Mouse (Mus musculus): ENCODE results near the gene Phf10. TPM values are rescaled to one million over a fixed set of nuclear protein-coding genes. Genes with fewer than 3 reads are reported as not detected.
"Not testable (repeated sequence)": the region's sequence is repeated elsewhere in the genome, so short reads cannot be mapped to it uniquely, and the experiment has no call there.

The Phf10 gene
- polyA plus RNA-seq, 1 experiment from 2014 or later: 27.9 TPM

DNA sequence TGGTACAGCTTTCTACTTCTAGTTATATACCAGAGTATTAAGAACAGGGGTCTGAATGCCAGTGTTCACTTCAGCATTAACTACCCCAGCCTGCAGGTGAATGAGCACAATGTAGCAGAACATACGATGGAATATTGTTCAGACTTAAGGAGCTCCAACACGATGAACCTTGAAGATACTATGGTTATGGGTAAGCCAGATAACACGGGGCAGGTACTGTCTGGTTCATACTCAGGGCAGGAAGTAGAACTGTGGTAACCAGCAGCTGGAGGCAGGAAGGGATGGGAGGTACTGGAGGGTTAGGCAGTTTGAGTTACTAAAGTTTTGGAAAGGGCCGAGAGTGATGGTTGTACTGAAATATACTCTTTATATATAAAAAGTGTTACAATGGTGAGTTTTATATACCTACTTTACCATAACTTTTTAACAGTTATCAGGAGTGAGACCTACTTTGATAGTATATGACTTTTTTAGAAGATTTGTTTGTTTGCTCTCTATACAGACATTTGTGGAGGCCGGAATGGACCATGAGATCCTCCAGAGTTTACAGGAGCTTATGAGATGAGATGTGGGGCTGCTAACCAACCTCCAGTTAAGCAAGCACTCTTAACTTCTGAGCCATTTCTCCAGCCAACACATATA is 2.3 kb downstream of the Phf10 start:
- TF ChIP-seq CTCF (IDR thresholded peaks at IDR 0.05; ENCODE audit: low read depth): no peak
- no peak overlapping the region for H3K27ac ChIP-seq (ENCODE audit: low read depth, low read length)
- H3K27me3 ChIP-seq (replicated peaks; ENCODE audit: control insufficient read depth, insufficient read depth, low read length): no peaks in the 10 kb centered on the region
- WGBS: 81% methylated on average over 5 of the region's 5 CpGs
- peaks cover 17% of the 10 kb centered on the region for H3K36me3 ChIP-seq (ENCODE audit: control insufficient read depth, insufficient read depth)
- no peak for ATAC-seq
- H3K9me3 ChIP-seq (ENCODE audit: control insufficient read depth): no peaks in the 10 kb centered on the region
- H3K9ac ChIP-seq (ENCODE audit: low read depth, low read length): no peak overlapping the region
- H3K4me3 ChIP-seq (ENCODE audit: low read depth, low read length): no peak overlapping the region
- no peak overlapping the region for H3K4me2 ChIP-seq (replicated peaks; ENCODE audit: low read depth)
- H3K4me1 ChIP-seq (replicated peaks; ENCODE audit: control insufficient read depth, insufficient read depth, low read length): no peaks in the 10 kb centered on the region

GRCm38 (mm10) chr17:14953452-14953851 is 7.6 kb downstream of the Phf10 start:
- H3K27me3 ChIP-seq (replicated peaks; ENCODE audit: control insufficient read depth, insufficient read depth, low read length): no peaks in the 10 kb centered on the region
- no peaks in the 10 kb centered on the region for H3K4me1 ChIP-seq (replicated peaks; ENCODE audit: control insufficient read depth, insufficient read depth, low read length)
- no peak overlapping the region for H3K27ac ChIP-seq (ENCODE audit: low read depth, low read length)
- ATAC-seq: no peak
- H3K9me3 ChIP-seq (ENCODE audit: control insufficient read depth): no peaks in the 10 kb centered on the region
- TF ChIP-seq CTCF (IDR thresholded peaks at IDR 0.05; ENCODE audit: low read depth): no peak
- WGBS: 82% methylated on average over 8 of the region's 8 CpGs
- H3K4me2 ChIP-seq (replicated peaks; ENCODE audit: low read depth): no peak overlapping the region
- H3K4me3 ChIP-seq (ENCODE audit: low read depth, low read length): no peak overlapping the region
- H3K9ac ChIP-seq (ENCODE audit: low read depth, low read length): no peak overlapping the region
- peaks cover 42% of the 10 kb centered on the region for H3K36me3 ChIP-seq (ENCODE audit: control insufficient read depth, insufficient read depth)

GRCm38 (mm10) chr17:14949161-14949827 is 11.8 kb downstream of the Phf10 start:
- Histone ChIP-seq H3K4me2 (replicated peaks; ENCODE audit: low read depth) (no peak overlapping the region), H3K27ac (ENCODE audit: low read depth, low read length) (no peak overlapping the region), H3K4me3 (ENCODE audit: low read depth, low read length) (no peak overlapping the region), H3K36me3 (ENCODE audit: control insufficient read depth, insufficient read depth) (peaks cover 38% of the 10 kb centered on the region), H3K9ac (ENCODE audit: low read depth, low read length) (no peak overlapping the region), H3K4me1 (replicated peaks; ENCODE audit: control insufficient read depth, insufficient read depth, low read length) (peaks cover 10% of the 10 kb centered on the region; the same call in 1 of the 2 replicates), H3K27me3 (replicated peaks; ENCODE audit: control insufficient read depth, insufficient read depth, low read length) (no peaks in the 10 kb centered on the region), H3K9me3 (ENCODE audit: control insufficient read depth) (no peaks in the 10 kb centered on the region)
- no peak for TF ChIP-seq CTCF (IDR thresholded peaks at IDR 0.05; ENCODE audit: low read depth)
- no peak for ATAC-seq
- WGBS: 76% methylated on average over 7 of the region's 7 CpGs

DNA sequence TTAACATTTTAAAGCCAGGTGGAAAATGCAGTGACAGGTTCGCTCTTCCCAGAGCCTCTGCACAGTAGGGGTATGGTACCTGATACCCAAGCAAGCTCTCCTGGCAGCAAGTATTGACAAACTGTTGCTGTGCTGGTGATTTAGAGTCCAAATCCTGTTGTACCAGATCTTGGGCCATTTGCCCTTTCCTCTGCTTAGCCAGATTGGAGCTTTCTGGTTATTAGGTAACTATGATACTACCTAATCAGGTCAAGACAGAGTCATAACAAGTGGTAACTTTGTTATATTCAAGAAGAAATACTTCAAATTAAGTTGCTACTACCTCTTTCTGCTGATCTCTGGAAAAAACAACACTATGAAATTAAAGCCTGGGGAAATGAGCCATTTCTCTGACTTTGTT is 16.5 kb downstream of the Phf10 start:
- Histone ChIP-seq H3K4me2 (replicated peaks; ENCODE audit: low read depth) (peak overlapping the region; percentile 89; the same call in 1 of the 2 replicates), H3K27ac (ENCODE audit: low read depth, low read length) (no peak overlapping the region), H3K4me1 (replicated peaks; ENCODE audit: control insufficient read depth, insufficient read depth, low read length) (peaks cover 13% of the 10 kb centered on the region; the same call in 1 of the 2 replicates), H3K36me3 (ENCODE audit: control insufficient read depth, insufficient read depth) (peaks cover 12% of the 10 kb centered on the region), H3K9ac (ENCODE audit: low read depth, low read length) (no peak overlapping the region), H3K27me3 (replicated peaks; ENCODE audit: control insufficient read depth, insufficient read depth, low read length) (no peaks in the 10 kb centered on the region), H3K9me3 (ENCODE audit: control insufficient read depth) (no peaks in the 10 kb centered on the region), H3K4me3 (ENCODE audit: low read depth, low read length) (no peak overlapping the region)
- ATAC-seq: no peak
- WGBS: 84% methylated on average over 1 of the region's 1 CpGs
- TF ChIP-seq CTCF (IDR thresholded peaks at IDR 0.05; ENCODE audit: low read depth): no peak

DNA sequence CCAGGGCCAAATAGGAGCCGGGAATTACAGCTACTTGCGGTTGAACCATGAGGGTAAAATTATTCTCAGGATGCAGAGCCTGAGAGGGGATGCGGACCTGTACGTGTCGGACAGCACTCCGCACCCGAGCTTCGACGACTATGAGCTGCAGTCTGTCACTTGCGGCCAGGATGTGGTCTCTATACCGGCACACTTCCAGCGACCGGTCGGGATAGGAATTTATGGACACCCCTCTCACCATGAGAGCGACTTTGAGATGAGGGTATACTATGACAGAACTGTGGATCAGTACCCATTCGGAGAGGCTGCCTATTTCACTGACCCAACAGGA is 17.4 kb downstream of the Phf10 start:
- 12% methylated on average over 16 of the region's 16 CpGs for WGBS
- ATAC-seq: no peak
- peak overlapping the region; percentile 84 for H3K4me3 ChIP-seq (ENCODE audit: low read depth, low read length)
- H3K9me3 ChIP-seq (ENCODE audit: control insufficient read depth): no peaks in the 10 kb centered on the region
- H3K27ac ChIP-seq (ENCODE audit: low read depth, low read length): peak overlapping the region; percentile 81
- H3K36me3 ChIP-seq (ENCODE audit: control insufficient read depth, insufficient read depth): peaks cover 10% of the 10 kb centered on the region; the same call in 1 of the 2 replicates
- H3K4me2 ChIP-seq (replicated peaks; ENCODE audit: low read depth): peak overlapping the region; percentile 89
- no peaks in the 10 kb centered on the region for H3K27me3 ChIP-seq (replicated peaks; ENCODE audit: control insufficient read depth, insufficient read depth, low read length)
- H3K9ac ChIP-seq (ENCODE audit: low read depth, low read length): peak overlapping the region; percentile 66
- no peak for TF ChIP-seq CTCF (IDR thresholded peaks at IDR 0.05; ENCODE audit: low read depth)
- peaks cover 13% of the 10 kb centered on the region; the same call in 1 of the 2 replicates for H3K4me1 ChIP-seq (replicated peaks; ENCODE audit: control insufficient read depth, insufficient read depth, low read length)

- 0 out of 2 replicates have a peak, but pooled peaks cover 5% of the 10 kb centered on the region for H3K36me3 ChIP-seq (ENCODE audit: control insufficient read depth, insufficient read depth)
- no peak for TF ChIP-seq CTCF (IDR thresholded peaks at IDR 0.05; ENCODE audit: low read depth)
- no peaks in the 10 kb centered on the region for H3K27me3 ChIP-seq (replicated peaks; ENCODE audit: control insufficient read depth, insufficient read depth, low read length)
- peak within 1 kb of the TSS; percentile 89 for H3K4me2 ChIP-seq (replicated peaks; ENCODE audit: low read depth)
- H3K9me3 ChIP-seq (ENCODE audit: control insufficient read depth): no peaks in the 10 kb centered on the region
- ATAC-seq: peak; percentile 97
- H3K27ac ChIP-seq (ENCODE audit: low read depth, low read length): peak within 1 kb of the TSS; percentile 81
- H3K4me1 ChIP-seq (replicated peaks; ENCODE audit: control insufficient read depth, insufficient read depth, low read length): peaks cover 13% of the 10 kb centered on the region; the same call in 1 of the 2 replicates
- WGBS: under 1% methylated on average over 54 of the region's 54 CpGs
- peak within 1 kb of the TSS; percentile 84 for H3K4me3 ChIP-seq (ENCODE audit: low read depth, low read length)
- H3K9ac ChIP-seq (ENCODE audit: low read depth, low read length): peak within 1 kb of the TSS; percentile 66
Observed at GRCm38 (mm10) chr17:14943009-14943728, 17.9 kb downstream of the Phf10 start, which contains the start of the genes Wdr27 and 1600012H06Rik. Wdr27 (minus strand) TSS chr17:14943158. 1600012H06Rik (plus strand) TSS chr17:14943184.

DNA sequence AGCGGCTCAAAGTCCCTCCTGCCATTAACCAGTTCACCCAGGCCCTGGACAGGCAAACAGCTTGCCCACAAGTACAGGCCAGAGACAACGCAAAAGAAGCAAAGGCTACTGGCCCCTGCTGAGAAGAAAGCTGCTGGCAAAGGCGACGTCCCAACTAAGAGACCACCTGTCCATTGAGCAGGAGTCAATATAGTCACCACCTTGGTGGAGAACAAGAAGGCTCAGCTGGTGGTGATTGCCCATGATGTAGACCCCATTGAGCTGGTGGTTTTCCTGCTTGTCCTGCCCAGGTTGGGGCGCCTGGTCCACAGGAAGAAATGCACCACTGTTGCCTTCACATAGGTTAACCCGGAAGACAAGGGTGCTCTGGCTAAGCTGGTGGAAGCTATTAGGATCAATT is 18.9 kb downstream of the Phf10 start:
- 68% methylated on average over 6 of the region's 6 CpGs for WGBS
- H3K4me1 ChIP-seq (replicated peaks; ENCODE audit: control insufficient read depth, insufficient read depth, low read length): peaks cover 13% of the 10 kb centered on the region; the same call in 1 of the 2 replicates
- ATAC-seq; H3K9ac ChIP-seq (ENCODE audit: low read depth, low read length); H3K27ac ChIP-seq (ENCODE audit: low read depth, low read length); H3K9me3 ChIP-seq (ENCODE audit: control insufficient read depth); H3K27me3 ChIP-seq (replicated peaks; ENCODE audit: control insufficient read depth, insufficient read depth, low read length); H3K36me3 ChIP-seq (ENCODE audit: control insufficient read depth, insufficient read depth): not testable (repeated sequence)
- peak overlapping the region; percentile 89 for H3K4me2 ChIP-seq (replicated peaks; ENCODE audit: low read depth)
- H3K4me3 ChIP-seq (ENCODE audit: low read depth, low read length): peak overlapping the region; percentile 84; the same call in 1 of the 2 replicates

Measured in intestine, postnatal 0 days (tissue).